Mouse (Mus musculus): ENCODE measurements around the gene Rspry1. TPM values are rescaled to one million over a fixed set of nuclear protein-coding genes. Genes with fewer than 3 reads are reported as not detected.

Gene Rspry1
- polyA plus RNA-seq, 1 experiment from 2014 or later, result 50.2 TPM

Other genes starting within 250 kb of the Rspry1 start
- 70.8 and 75.5 TPM in 2 replicates for gene Herpud1, start 215.5 kb upstream of the Rspry1 start, polyA plus RNA-seq (2015; fragmentation: Nextera tagmentation; extraction: Ambion mirVana)
- gene Nlrc5, start 167.6 kb upstream of the Rspry1 start, polyA plus RNA-seq (2015; fragmentation: Nextera tagmentation; extraction: Ambion mirVana), result 0.68 and 1.0 TPM in 2 replicates
- gene Cpne2, start 68.9 kb upstream of the Rspry1 start, polyA plus RNA-seq (2015; fragmentation: Nextera tagmentation; extraction: Ambion mirVana), result 25.6 and 29.9 TPM in 2 replicates
- 66.6 and 70.5 TPM in 2 replicates for gene Fam192a, start 60 bp downstream of the Rspry1 start, polyA plus RNA-seq (2015; fragmentation: Nextera tagmentation; extraction: Ambion mirVana)
- 179 and 182 TPM in 2 replicates for gene Arl2bp, start 64.7 kb downstream of the Rspry1 start, polyA plus RNA-seq (2015; fragmentation: Nextera tagmentation; extraction: Ambion mirVana)
- gene Pllp, start 94.3 kb downstream of the Rspry1 start, polyA plus RNA-seq (2015; fragmentation: Nextera tagmentation; extraction: Ambion mirVana), result 3.9 and 8.6 TPM in 2 replicates
- gene Ccl22, start 143.7 kb downstream of the Rspry1 start, polyA plus RNA-seq (2015; fragmentation: Nextera tagmentation; extraction: Ambion mirVana), result 0.10 TPM in 1 of 2 replicates, not detected in the other
- 56.7 and 57.0 TPM in 2 replicates for gene Cx3cl1, start 170.1 kb downstream of the Rspry1 start, polyA plus RNA-seq (2015; fragmentation: Nextera tagmentation; extraction: Ambion mirVana)
- gene Ccl17, start 208.5 kb downstream of the Rspry1 start, polyA plus RNA-seq (2015; fragmentation: Nextera tagmentation; extraction: Ambion mirVana), result 0.92 and 1.1 TPM in 2 replicates
- gene Coq9, start 236.4 kb downstream of the Rspry1 start, polyA plus RNA-seq (2015; fragmentation: Nextera tagmentation; extraction: Ambion mirVana), result 61.4 and 66.6 TPM in 2 replicates
- 177 and 195 TPM in 2 replicates for gene Ciapin1, start 236.4 kb downstream of the Rspry1 start, polyA plus RNA-seq (2015; fragmentation: Nextera tagmentation; extraction: Ambion mirVana)

All from neural tube, embryonic 15.5 days (tissue).